Mouse (Mus musculus): ENCODE data around the gene Folr1. TPM values are rescaled to one million over a fixed set of nuclear protein-coding genes. Genes with fewer than 3 reads are reported as not detected.

Folr1 gene
- polyA plus RNA-seq, 1 experiment from 2014 or later, result 1.0 TPM

GRCm38 (mm10) chr7:101822836-101823757, 47.5 kb downstream of the Folr1 start:
- 22% methylated on average over 32 of the region's 32 CpGs for WGBS

GRCm38 (mm10) chr7:101821571-101822501, 48.8 kb downstream of the Folr1 start:
- Histone ChIP-seq H3K9ac (peak overlapping the region; percentile 61), H3K4me2 (replicated peaks) (peak overlapping the region; percentile 78), H3K9me3 (no peaks in the 10 kb centered on the region), H3K4me1 (peaks cover 32% of the 10 kb centered on the region), H3K27me3 (replicated peaks) (peaks cover 72% of the 10 kb centered on the region), H3K27ac (no peak overlapping the region), H3K36me3 (peaks cover 27% of the 10 kb centered on the region), H3K4me3 (peak overlapping the region; percentile 39)
- under 1% methylated on average over 71 of the region's 71 CpGs for WGBS
- ATAC-seq (ENCODE audit: low FRiP score, low read depth), result peak; percentile 22

More at GRCm38 (mm10) chr7:101822836-101823757, 47.5 kb downstream of the Folr1 start:
- Histone ChIP-seq H3K4me3 (no peak overlapping the region), H3K36me3 (peaks cover 39% of the 10 kb centered on the region), H3K27me3 (replicated peaks) (peaks cover 59% of the 10 kb centered on the region), H3K27ac (no peak overlapping the region), H3K4me1 (peaks cover 26% of the 10 kb centered on the region), H3K4me2 (replicated peaks) (0 out of 2 replicates have a peak overlapping the region, but pooled peaks have one; percentile 7), H3K9me3 (no peaks in the 10 kb centered on the region), H3K9ac (no peak overlapping the region)
- 0 out of 2 replicates have a peak, but pooled peaks have one; percentile 14 for ATAC-seq (ENCODE audit: low FRiP score, low read depth)

GRCm38 (mm10) chr7:101820295-101821030, 50.1 kb downstream of the Folr1 start:
- ATAC-seq (ENCODE audit: low FRiP score, low read depth), result no peak
- H3K9ac ChIP-seq, result no peak overlapping the region

GRCm38 (mm10) chr7:101817861-101818401, 52.7 kb downstream of the Folr1 start, which contains the start of gene Phox2a:
Gene Phox2a, plus strand, starts transcription at chr7:101818313.
- Histone ChIP-seq H3K4me1 (peaks cover 32% of the 10 kb centered on the region), H3K27me3 (replicated peaks) (peaks cover 67% of the 10 kb centered on the region), H3K9me3 (no peaks in the 10 kb centered on the region), H3K27ac (no peak within 1 kb of the TSS), H3K36me3 (no peaks in the 10 kb centered on the region), H3K4me2 (replicated peaks) (peak within 1 kb of the TSS; percentile 56), H3K9ac (peak within 1 kb of the TSS; percentile 40; the same call in 1 of the 2 replicates), H3K4me3 (peak within 1 kb of the TSS; percentile 25)
- WGBS, result 1% methylated on average over 45 of the region's 45 CpGs
- peak; percentile 39 for ATAC-seq (ENCODE audit: low FRiP score, low read depth)

More at GRCm38 (mm10) chr7:101820295-101821030, 50.1 kb downstream of the Folr1 start:
- H3K27ac ChIP-seq, result no peak overlapping the region
- peaks cover 13% of the 10 kb centered on the region for H3K36me3 ChIP-seq
- no peaks in the 10 kb centered on the region for H3K9me3 ChIP-seq
- H3K27me3 ChIP-seq (replicated peaks), result peaks cover 78% of the 10 kb centered on the region
- H3K4me1 ChIP-seq, result peaks cover 32% of the 10 kb centered on the region
- H3K4me2 ChIP-seq (replicated peaks), result peak overlapping the region; percentile 78
- H3K4me3 ChIP-seq, result peak overlapping the region; percentile 9
- WGBS, result 2% methylated on average over 35 of the region's 35 CpGs

Small RNA genes lying within 50 kb of the gene (microRNA-seq; reads per million reads assigned to microRNA genes)
- not detected for gene Gm22655

Other genes with a start within 250 kb of the Folr1 start
- 33.8 and 41.0 TPM in 2 replicates for gene Clpb, start 207.2 kb downstream of the Folr1 start, polyA plus RNA-seq (2016; fragmentation: Nextera tagmentation; extraction: Ambion mirVana)
- gene Phox2a, start 52.5 kb downstream of the Folr1 start, polyA plus RNA-seq (2016; fragmentation: Nextera tagmentation; extraction: Ambion mirVana), result 1.9 and 2.4 TPM in 2 replicates
- 34.9 and 37.7 TPM in 2 replicates for gene Inppl1, start 32.6 kb downstream of the Folr1 start, polyA plus RNA-seq (2016; fragmentation: Nextera tagmentation; extraction: Ambion mirVana)
- gene Folr2, start 13.6 kb downstream of the Folr1 start, polyA plus RNA-seq (2016; fragmentation: Nextera tagmentation; extraction: Ambion mirVana), result 1.2 and 1.3 TPM in 2 replicates
- 86.0 and 89.1 TPM in 2 replicates for gene Anapc15, start 7.1 kb downstream of the Folr1 start, polyA plus RNA-seq (2016; fragmentation: Nextera tagmentation; extraction: Ambion mirVana)
- 134 and 137 TPM in 2 replicates for gene Lamtor1, start 35.1 kb upstream of the Folr1 start, polyA plus RNA-seq (2016; fragmentation: Nextera tagmentation; extraction: Ambion mirVana)
- gene Tomt, start 35.6 kb upstream of the Folr1 start, polyA plus RNA-seq (2016; fragmentation: Nextera tagmentation; extraction: Ambion mirVana), result 0.56 and 0.74 TPM in 2 replicates
- 5.0 and 6.3 TPM in 2 replicates for gene Lrrc51, start 63.1 kb upstream of the Folr1 start, polyA plus RNA-seq (2016; fragmentation: Nextera tagmentation; extraction: Ambion mirVana)
- 82.7 and 86.1 TPM in 2 replicates for gene Numa1, start 63.3 kb upstream of the Folr1 start, polyA plus RNA-seq (2016; fragmentation: Nextera tagmentation; extraction: Ambion mirVana)
- gene Il18bp, start 147.9 kb upstream of the Folr1 start, polyA plus RNA-seq (2016; fragmentation: Nextera tagmentation; extraction: Ambion mirVana), result 4.1 and 5.3 TPM in 2 replicates
- 29.1 and 30.2 TPM in 2 replicates for gene Rnf121, start 194.7 kb upstream of the Folr1 start, polyA plus RNA-seq (2016; fragmentation: Nextera tagmentation; extraction: Ambion mirVana)
- gene Xndc1, start 194.7 kb upstream of the Folr1 start, polyA plus RNA-seq (2016; fragmentation: Nextera tagmentation; extraction: Ambion mirVana), result 32.4 and 34.2 TPM in 2 replicates
- gene Xntrpc, start 194.9 kb upstream of the Folr1 start, polyA plus RNA-seq (2016; fragmentation: Nextera tagmentation; extraction: Ambion mirVana), result 2.5 and 2.6 TPM in 2 replicates
- 0.60 and 1.4 TPM in 2 replicates for gene Trpc2, start 212.3 kb upstream of the Folr1 start, polyA plus RNA-seq (2016; fragmentation: Nextera tagmentation; extraction: Ambion mirVana)
- 3.3 and 4.6 TPM in 2 replicates for gene Art1, start 231.0 kb upstream of the Folr1 start, polyA plus RNA-seq (2016; fragmentation: Nextera tagmentation; extraction: Ambion mirVana)
- gene Art5, start 238.7 kb upstream of the Folr1 start, polyA plus RNA-seq (2016; fragmentation: Nextera tagmentation; extraction: Ambion mirVana), result 2.3 and 2.6 TPM in 2 replicates
- not detected in 2 replicates for gene Chrna10, start 246.0 kb upstream of the Folr1 start, polyA plus RNA-seq (2016; fragmentation: Nextera tagmentation; extraction: Ambion mirVana)